Mouse (Mus musculus) intestine, postnatal 0 days (tissue): Measurements from ENCODE around the gene Pip5k1c. TPM values are rescaled to one million over a fixed set of nuclear protein-coding genes. Genes with fewer than 3 reads are reported as not detected.

Experiments used
- ATAC-seq: fragments of 200-750 bp; cut with Nextera tagmentation; 2 replicates; pipeline ENCODE4 v1.8.0; 2017; ENCODE audit warnings: mild to moderate bottlenecking, moderate TSS enrichment, moderate library complexity
- H3K27ac ChIP-seq: fragments of 300-500 bp; sonication (generic); 2 replicates; pipeline ENCODE4 v1.5.1; 2014; ENCODE audit warnings: mild to moderate bottlenecking, low read depth, low read length, moderate library complexity
- H3K27me3 ChIP-seq: fragments of 300-500 bp; sonication (generic); replicated peaks from 2 replicates; pipeline ENCODE4 v1.6.1; 2014; ENCODE audit warnings: low read length, mixed read lengths; ENCODE audit not compliant: control insufficient read depth, insufficient read depth
- H3K36me3 ChIP-seq: fragments of 300-500 bp; sonication (generic); 2 replicates; pipeline ENCODE4 v1.6.1; 2014; ENCODE audit warnings: mild to moderate bottlenecking, moderate library complexity; ENCODE audit not compliant: control insufficient read depth, insufficient read depth
- H3K4me1 ChIP-seq: fragments of 300-500 bp; sonication (generic); replicated peaks from 2 replicates; pipeline ENCODE4 v1.6.1; 2014; ENCODE audit warnings: antibody characterized with exemption, low read length, mixed read lengths; ENCODE audit not compliant: control insufficient read depth, insufficient read depth
- H3K4me2 ChIP-seq: fragments of 300-500 bp; sonication (generic); replicated peaks from 2 replicates; pipeline ENCODE4 v1.6.1; 2014; ENCODE audit warnings: low read depth, mild to moderate bottlenecking, moderate library complexity
- H3K4me3 ChIP-seq: fragments of 300-500 bp; sonication (generic); 2 replicates; pipeline ENCODE4 v1.5.1; 2014; ENCODE audit warnings: low read depth, low read length
- H3K9ac ChIP-seq: fragments of 300-500 bp; sonication (generic); 2 replicates; pipeline ENCODE4 v1.6.1; 2014; ENCODE audit warnings: mild to moderate bottlenecking, low read depth, low read length
- H3K9me3 ChIP-seq: fragments of 300-500 bp; sonication (generic); 2 replicates; pipeline ENCODE4 v1.6.1; 2016; ENCODE audit warnings: mixed run types; ENCODE audit not compliant: control insufficient read depth
- CTCF ChIP-seq: sonication (generic); IDR thresholded peaks from 2 replicates; pipeline ENCODE4 v1.5.1; 2016; ENCODE audit warnings: low read depth, mild to moderate bottlenecking, control low read depth, antibody characterized with exemption, moderate library complexity
- WGBS: fragments of 180-500 bp; shearing (Covaris S2); extraction: QIAGEN DNeasy Blood & Tissue Kit; methylation state at CpG from one replicate; pipeline ENCODE4 v1.1.7; 2014; 5-methylcytosine and 5-hydroxymethylcytosine counted together
- polyA plus RNA-seq: library from polyadenylated mRNA; unstranded; fragments of >200 nt; fragmentation: Nextera tagmentation; extraction: Ambion mirVana; gene quantifications from 2 replicates; pipeline ENCODE4 v1.2.1, GENCODE M21; 2015

Gene Pip5k1c
- polyA plus RNA-seq, 1 experiment from 2014 or later: 27.2 TPM

DNA sequence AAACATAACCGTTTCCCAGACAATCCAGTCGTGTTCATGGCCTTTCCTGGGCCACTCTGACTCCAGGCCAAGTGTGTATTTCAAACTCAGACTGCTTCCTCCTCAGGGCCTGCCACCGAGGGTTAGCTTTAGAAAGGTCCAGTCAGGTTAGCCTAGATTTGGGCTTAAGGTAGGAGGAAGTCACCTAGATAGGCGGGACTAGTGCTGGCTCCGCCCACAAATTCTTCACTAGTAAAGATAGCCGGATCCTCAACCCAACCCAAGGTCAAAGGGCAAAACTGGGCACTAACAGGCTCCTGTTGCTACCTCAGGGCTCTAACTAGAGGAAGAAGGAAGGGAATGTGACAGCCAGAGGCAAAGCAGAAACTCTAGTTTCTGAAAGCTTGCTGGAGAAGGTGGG, 6.2 kb upstream of the Pip5k1c start:
- Histone ChIP-seq H3K36me3 (peaks cover under 1% of the 10 kb centered on the region; the same call in 1 of the 2 replicates), H3K4me3 (peak overlapping the region; percentile 62; the same call in 1 of the 2 replicates), H3K9ac (0 out of 2 replicates have a peak overlapping the region, but pooled peaks have one; percentile 63), H3K9me3 (no peaks in the 10 kb centered on the region), H3K4me2 (peak overlapping the region; percentile 60), H3K27ac (peak overlapping the region; percentile 92), H3K4me1 (peaks cover 7% of the 10 kb centered on the region; the same call in 1 of the 2 replicates), H3K27me3 (no peaks in the 10 kb centered on the region)
- peak; percentile 32 for ATAC-seq
- 19% methylated on average over 6 of the region's 6 CpGs for WGBS
- no peak for TF ChIP-seq CTCF

DNA sequence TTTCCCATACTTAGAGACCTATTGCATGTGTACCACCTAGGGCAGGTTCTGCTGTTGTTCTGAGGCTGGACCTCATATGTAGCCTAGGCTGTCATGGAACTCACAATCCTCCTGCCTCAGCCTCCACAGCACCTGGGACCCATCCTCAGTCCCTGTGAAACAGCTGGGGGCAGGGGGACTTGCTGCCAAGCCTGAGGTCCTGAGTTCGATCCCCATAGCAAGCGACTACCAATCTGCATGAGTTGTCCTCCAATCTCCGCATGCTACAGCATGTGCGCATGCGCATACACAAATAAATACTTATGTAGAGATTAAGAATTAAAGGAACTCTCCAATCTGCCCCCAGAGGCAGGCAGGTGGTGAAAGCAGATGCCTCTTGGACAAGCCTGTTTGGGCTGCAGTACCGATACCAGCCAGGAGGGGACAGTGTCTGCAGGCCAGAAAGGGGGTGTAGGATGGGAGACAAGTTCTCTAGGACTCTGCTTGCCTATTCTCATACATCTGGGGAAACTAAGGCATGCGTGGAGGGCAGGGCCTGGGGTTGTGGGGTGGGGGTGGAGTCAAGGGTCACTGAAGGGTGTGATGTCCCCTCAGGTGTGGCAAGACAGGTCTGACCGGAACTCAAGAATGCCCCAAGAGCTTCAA, 5.1 kb upstream of the Pip5k1c start:
- Histone ChIP-seq H3K4me3 (no peak overlapping the region), H3K27ac (peak overlapping the region; percentile 92), H3K9ac (no peak overlapping the region), H3K36me3 (no peaks in the 10 kb centered on the region; the same call in 1 of the 2 replicates), H3K4me2 (peak overlapping the region; percentile 60), H3K4me1 (peaks cover 7% of the 10 kb centered on the region; the same call in 1 of the 2 replicates), H3K9me3 (no peaks in the 10 kb centered on the region), H3K27me3 (no peaks in the 10 kb centered on the region)
- ATAC-seq: no peak
- 56% methylated on average over 8 of the region's 8 CpGs for WGBS
- TF ChIP-seq CTCF: peak; percentile 96

DNA sequence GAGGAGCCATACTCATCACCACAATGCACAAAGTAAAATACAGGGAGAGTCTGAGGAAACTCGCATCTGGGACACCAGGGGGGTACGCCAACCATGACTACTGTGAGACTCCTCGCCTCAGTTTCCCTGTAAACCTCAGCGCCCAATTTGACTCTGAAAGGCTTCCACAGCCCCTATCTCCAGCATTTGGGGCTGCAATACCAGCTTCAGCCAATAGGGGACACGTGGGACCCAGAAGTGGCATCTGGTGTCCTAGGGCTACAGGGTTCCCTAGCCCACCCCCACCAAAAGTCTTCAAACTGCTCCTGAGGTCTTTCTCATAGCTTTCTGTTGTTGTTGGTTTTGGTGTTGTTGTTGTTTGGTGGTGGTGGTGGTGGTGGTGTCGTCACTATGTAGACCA, 4.2 kb upstream of the Pip5k1c start:
- Histone ChIP-seq H3K4me1 (peaks cover 8% of the 10 kb centered on the region), H3K27me3 (no peaks in the 10 kb centered on the region), H3K4me2 (peak overlapping the region; percentile 60), H3K4me3 (no peak overlapping the region), H3K9ac (no peak overlapping the region), H3K36me3 (no peaks in the 10 kb centered on the region), H3K9me3 (no peaks in the 10 kb centered on the region), H3K27ac (peak overlapping the region; percentile 23)
- 40% methylated on average over 6 of the region's 6 CpGs for WGBS
- TF ChIP-seq CTCF: peak; percentile 75
- no peak for ATAC-seq

DNA sequence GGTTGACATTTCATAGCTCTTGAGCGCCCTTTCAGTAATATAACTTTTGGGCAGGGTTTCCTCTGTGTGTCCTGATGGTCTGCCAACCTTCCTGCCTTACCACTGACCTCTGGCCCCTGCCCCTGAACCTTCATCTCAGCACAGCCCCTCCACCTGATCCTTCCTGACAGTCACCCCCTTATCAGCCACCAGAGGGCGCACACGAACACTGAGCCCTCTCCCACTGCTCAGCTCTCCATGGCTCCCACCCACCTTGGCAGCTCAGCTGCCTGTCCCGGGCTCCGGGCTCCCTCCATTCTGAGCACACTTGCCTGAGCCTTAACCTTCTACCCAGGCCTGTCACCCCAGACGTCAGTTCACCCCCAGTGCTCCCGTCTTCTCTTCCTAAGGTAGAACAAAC, 3.5 kb upstream of the Pip5k1c start:
- 2% methylated on average over 7 of the region's 7 CpGs for WGBS
- no peaks in the 10 kb centered on the region for H3K27me3 ChIP-seq
- ATAC-seq: peak; percentile 1; the same call in 1 of the 2 replicates
- H3K4me1 ChIP-seq: peaks cover 14% of the 10 kb centered on the region
- peak overlapping the region; percentile 52; the same call in 1 of the 2 replicates for H3K9ac ChIP-seq
- TF ChIP-seq CTCF: peak; percentile 97
- peak overlapping the region; percentile 92 for H3K27ac ChIP-seq
- no peaks in the 10 kb centered on the region for H3K36me3 ChIP-seq
- H3K4me2 ChIP-seq: peak overlapping the region; percentile 60
- H3K4me3 ChIP-seq: peak overlapping the region; percentile 52
- no peaks in the 10 kb centered on the region for H3K9me3 ChIP-seq

DNA sequence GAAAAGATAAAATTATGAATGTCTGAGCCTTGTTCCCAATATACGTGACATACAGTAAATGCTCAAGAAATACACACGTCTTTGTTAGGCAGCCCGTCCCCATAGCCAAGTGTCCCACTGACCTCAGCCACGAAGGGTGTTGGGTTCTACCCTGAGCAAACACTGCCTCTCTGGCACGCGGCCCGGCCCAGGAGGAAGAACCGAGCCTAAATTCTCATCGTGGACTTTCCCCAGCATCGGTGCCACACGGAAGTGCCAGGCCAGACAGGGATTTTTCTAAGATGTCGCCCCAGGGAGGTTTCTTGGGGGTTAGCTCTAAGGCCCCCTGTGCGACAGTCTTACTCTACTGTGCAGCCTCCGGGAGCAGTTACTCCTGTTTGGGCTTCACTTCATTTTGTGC, 3.0 kb upstream of the Pip5k1c start:
- peak overlapping the region; percentile 52 for H3K4me3 ChIP-seq
- H3K4me2 ChIP-seq: peak overlapping the region; percentile 60
- WGBS: 25% methylated on average over 14 of the region's 14 CpGs
- H3K4me1 ChIP-seq: peaks cover 14% of the 10 kb centered on the region
- H3K9ac ChIP-seq: peak overlapping the region; percentile 52
- H3K27ac ChIP-seq: peak overlapping the region; percentile 92
- H3K36me3 ChIP-seq: no peaks in the 10 kb centered on the region
- no peak for TF ChIP-seq CTCF
- ATAC-seq: peak; percentile 7; the same call in 1 of the 2 replicates
- H3K9me3 ChIP-seq: no peaks in the 10 kb centered on the region
- no peaks in the 10 kb centered on the region for H3K27me3 ChIP-seq

DNA sequence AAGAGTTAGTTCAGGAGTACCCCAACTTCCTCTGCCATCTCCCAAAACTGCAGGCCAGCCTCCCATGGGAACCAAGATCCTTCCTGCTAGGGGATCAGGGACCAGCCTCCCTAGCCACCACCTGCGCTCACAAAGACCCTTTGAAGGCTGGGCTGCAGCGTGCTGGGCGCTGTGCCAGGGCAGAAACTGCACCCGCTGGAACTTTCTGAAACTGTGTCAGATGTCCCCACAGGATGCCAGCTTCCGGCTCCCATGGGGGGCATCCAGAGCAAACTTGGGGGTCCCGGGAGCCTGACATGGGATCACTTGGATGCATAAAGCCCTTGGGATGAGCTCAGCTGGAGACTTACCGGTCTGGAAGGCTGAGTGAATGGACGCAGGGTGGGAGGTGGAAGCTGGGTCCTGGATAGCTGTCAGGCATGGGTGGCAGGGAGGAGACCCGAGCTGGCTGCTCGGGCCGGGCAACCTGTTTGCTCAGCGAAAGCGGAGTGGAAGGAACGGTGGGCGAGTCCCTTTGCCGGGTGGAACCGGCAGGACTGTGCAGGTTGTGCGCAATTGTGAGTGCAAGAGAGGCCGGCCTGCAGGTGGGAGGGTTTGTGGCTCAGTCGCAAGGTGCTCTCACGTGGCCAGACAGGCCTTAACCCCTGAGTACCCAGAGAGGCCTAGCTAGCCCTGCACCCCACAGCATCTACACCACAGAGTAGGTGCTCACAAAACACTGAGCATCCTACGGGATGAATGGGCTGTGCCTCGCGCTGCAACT, 1.9 kb upstream of the Pip5k1c start:
- WGBS: 13% methylated on average over 24 of the region's 24 CpGs
- Histone ChIP-seq H3K9me3 (no peaks in the 10 kb centered on the region), H3K27me3 (no peaks in the 10 kb centered on the region), H3K9ac (peak overlapping the region; percentile 52), H3K36me3 (no peaks in the 10 kb centered on the region), H3K4me3 (peak overlapping the region; percentile 52), H3K4me2 (peak overlapping the region; percentile 60), H3K27ac (peak overlapping the region; percentile 92), H3K4me1 (peaks cover 14% of the 10 kb centered on the region)
- ATAC-seq: peak; percentile 11
- TF ChIP-seq CTCF: no peak
